Mouse (Mus musculus): ENCODE measurements around the gene Dguok. TPM values are rescaled to one million over a fixed set of nuclear protein-coding genes. Genes with fewer than 3 reads are reported as not detected.

Gene Dguok
- polyA plus RNA-seq, 1 experiment from 2014 or later = 72.3 TPM

DNA sequence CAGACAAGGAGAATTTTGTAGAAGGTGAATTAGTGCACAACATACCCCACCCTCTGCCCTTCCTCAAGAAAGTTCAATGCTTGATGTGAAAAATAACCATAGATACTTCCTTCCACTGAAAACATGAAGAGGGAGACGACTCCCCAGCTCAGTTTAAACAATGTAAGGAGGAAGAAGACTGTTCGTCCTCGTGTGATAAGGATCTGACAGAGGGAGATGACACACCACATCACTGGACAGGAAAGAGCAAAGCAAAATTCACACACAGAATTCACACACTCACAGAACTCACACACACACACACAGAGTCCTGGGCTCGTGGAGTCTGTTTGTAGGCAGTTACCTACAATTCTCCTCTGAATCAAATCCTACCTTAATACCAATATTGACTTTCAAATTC, 16.1 kb downstream of the Dguok start:
- H3K4me1 ChIP-seq (ENCODE audit: control insufficient read depth, insufficient read depth, low read length) = no peaks in the 10 kb centered on the region
- H3K9me3 ChIP-seq (ENCODE audit: control insufficient read depth, low read length) = no peaks in the 10 kb centered on the region
- H3K36me3 ChIP-seq (ENCODE audit: control insufficient read depth, insufficient read depth, low read length) = peaks cover 67% of the 10 kb centered on the region
- ATAC-seq (ENCODE audit: low read depth) = no peak
- H3K4me2 ChIP-seq (ENCODE audit: low read depth, low read length) = no peak overlapping the region
- no peak overlapping the region for H3K27ac ChIP-seq (replicated peaks; ENCODE audit: low read depth, low read length)
- 71% methylated on average over 4 of the region's 4 CpGs for WGBS
- H3K9ac ChIP-seq (ENCODE audit: low read depth, low read length) = no peak overlapping the region
- DNase-seq (ENCODE audit: low spot score) = no peak
- H3K27me3 ChIP-seq (replicated peaks; ENCODE audit: control insufficient read depth, insufficient read depth, low read length) = no peaks in the 10 kb centered on the region
- H3K4me3 ChIP-seq (ENCODE audit: low read depth, low read length) = no peak overlapping the region

DNA sequence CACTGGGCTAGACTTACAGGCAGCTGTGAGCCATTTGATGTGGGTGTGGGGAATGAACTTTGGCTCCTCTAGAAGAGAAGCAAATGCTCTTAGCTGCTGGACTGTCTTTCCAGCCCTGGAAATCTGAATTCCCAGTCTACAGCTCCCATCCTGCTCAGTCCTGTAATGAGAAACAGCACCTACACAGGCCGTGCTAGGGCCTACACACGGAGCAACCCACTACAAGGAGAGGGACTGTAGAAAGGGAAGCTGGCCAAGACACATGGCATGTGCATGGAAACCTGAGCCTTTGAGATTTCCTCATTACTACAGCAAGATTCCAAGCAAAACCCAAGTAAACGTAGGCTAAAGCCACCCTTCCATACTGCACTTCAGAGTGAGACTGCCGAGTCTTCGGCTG, 18.6 kb downstream of the Dguok start:
- H3K36me3 ChIP-seq (ENCODE audit: control insufficient read depth, insufficient read depth, low read length) = peaks cover 72% of the 10 kb centered on the region
- 57% methylated on average over 5 of the region's 5 CpGs for WGBS

DNA sequence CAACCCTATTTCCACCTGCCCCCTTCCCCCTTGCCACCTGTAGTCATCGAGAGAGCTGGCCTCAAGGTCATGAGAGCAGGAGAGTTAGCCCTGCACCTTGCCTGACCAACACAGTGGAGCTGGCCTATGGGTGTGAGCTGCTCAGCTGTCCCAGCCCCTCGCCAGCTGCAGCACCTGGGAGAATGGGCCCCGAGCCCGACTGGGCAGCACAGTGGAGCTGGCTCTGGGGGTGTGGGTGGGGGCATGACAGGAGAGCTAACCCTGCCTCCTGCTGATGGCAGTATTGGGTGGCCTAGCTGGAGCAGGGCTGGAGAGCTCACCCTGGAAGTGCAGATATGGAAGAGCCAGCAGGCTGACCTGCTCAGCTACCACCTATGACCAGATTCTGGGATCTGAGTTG, 19.5 kb downstream of the Dguok start:
- ATAC-seq (ENCODE audit: low read depth) = no peak
- peaks cover 76% of the 10 kb centered on the region for H3K36me3 ChIP-seq (ENCODE audit: control insufficient read depth, insufficient read depth, low read length)

More for the DNA sequence above, 18.6 kb downstream of the Dguok start:
- Histone ChIP-seq H3K4me1 (ENCODE audit: control insufficient read depth, insufficient read depth, low read length) (no peaks in the 10 kb centered on the region), H3K4me2 (ENCODE audit: low read depth, low read length) (no peak overlapping the region), H3K9ac (ENCODE audit: low read depth, low read length) (no peak overlapping the region), H3K4me3 (ENCODE audit: low read depth, low read length) (no peak overlapping the region), H3K9me3 (ENCODE audit: control insufficient read depth, low read length) (no peaks in the 10 kb centered on the region), H3K27me3 (replicated peaks; ENCODE audit: control insufficient read depth, insufficient read depth, low read length) (no peaks in the 10 kb centered on the region), H3K27ac (replicated peaks; ENCODE audit: low read depth, low read length) (0 out of 2 replicates have a peak overlapping the region, but pooled peaks have one; percentile 8)
- ATAC-seq (ENCODE audit: low read depth) (peak; percentile 63; the same call in 1 of the 2 replicates), DNase-seq (ENCODE audit: low spot score) (peak; percentile 28)

DNA sequence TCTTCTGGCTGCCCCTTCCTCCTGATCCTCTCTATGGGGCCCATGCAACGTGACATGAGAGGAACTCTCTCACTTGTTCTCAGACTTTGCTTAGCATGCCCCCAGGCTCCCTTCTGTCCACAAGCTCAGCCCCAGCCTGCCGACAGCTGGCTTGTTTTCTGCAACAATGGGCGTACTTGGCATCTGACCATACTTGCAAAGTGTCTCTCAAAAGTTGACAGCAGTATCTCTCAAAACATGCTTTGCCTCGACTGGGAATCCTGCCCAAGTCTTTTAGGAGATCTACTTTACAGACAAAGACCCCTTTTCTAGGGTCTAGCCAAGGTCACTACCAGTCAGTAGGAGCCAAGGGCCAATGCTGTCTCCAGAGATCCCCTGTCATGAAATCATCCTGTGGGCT, 20.9 kb downstream of the Dguok start:
- Histone ChIP-seq H3K4me1 (ENCODE audit: control insufficient read depth, insufficient read depth, low read length) (no peaks in the 10 kb centered on the region), H3K36me3 (ENCODE audit: control insufficient read depth, insufficient read depth, low read length) (peaks cover 91% of the 10 kb centered on the region), H3K9me3 (ENCODE audit: control insufficient read depth, low read length) (no peaks in the 10 kb centered on the region), H3K4me3 (ENCODE audit: low read depth, low read length) (no peak overlapping the region), H3K9ac (ENCODE audit: low read depth, low read length) (no peak overlapping the region), H3K4me2 (ENCODE audit: low read depth, low read length) (no peak overlapping the region), H3K27ac (replicated peaks; ENCODE audit: low read depth, low read length) (no peak overlapping the region), H3K27me3 (replicated peaks; ENCODE audit: control insufficient read depth, insufficient read depth, low read length) (no peaks in the 10 kb centered on the region)
- ATAC-seq (ENCODE audit: low read depth) (no peak), DNase-seq (ENCODE audit: low spot score) (peak; percentile 46)
- 47% methylated on average over 4 of the region's 4 CpGs for WGBS

More for the DNA sequence above, 19.5 kb downstream of the Dguok start:
- H3K27ac ChIP-seq (replicated peaks; ENCODE audit: low read depth, low read length) = no peak overlapping the region
- no peaks in the 10 kb centered on the region for H3K9me3 ChIP-seq (ENCODE audit: control insufficient read depth, low read length)
- H3K4me1 ChIP-seq (ENCODE audit: control insufficient read depth, insufficient read depth, low read length) = no peaks in the 10 kb centered on the region
- DNase-seq (ENCODE audit: low spot score) = no peak
- no peak overlapping the region for H3K4me2 ChIP-seq (ENCODE audit: low read depth, low read length)
- no peaks in the 10 kb centered on the region for H3K27me3 ChIP-seq (replicated peaks; ENCODE audit: control insufficient read depth, insufficient read depth, low read length)
- 92% methylated on average over 3 of the region's 4 CpGs for WGBS
- no peak overlapping the region for H3K9ac ChIP-seq (ENCODE audit: low read depth, low read length)
- H3K4me3 ChIP-seq (ENCODE audit: low read depth, low read length) = no peak overlapping the region

DNA sequence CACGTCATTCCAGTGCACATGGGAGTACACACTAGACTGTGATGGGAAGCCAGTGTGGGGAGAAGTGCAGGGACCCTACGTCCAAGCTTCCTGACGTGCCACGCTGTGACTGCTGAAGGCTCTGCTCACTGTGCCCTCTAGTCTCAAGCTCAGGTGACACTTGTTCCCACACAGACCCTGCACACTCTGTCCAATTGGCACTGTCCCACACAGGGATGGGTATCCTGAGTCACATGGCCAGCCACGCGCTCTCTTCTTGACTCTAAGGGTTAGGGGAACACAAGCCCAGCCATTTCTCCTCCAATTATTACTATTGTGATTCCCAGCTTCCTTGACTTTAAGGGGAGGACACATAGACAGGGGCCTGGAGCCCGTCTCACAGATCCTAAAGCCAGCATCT, 23.0 kb downstream of the Dguok start:
- no peak for DNase-seq (ENCODE audit: low spot score)
- WGBS = 92% methylated on average over 7 of the region's 7 CpGs
- Histone ChIP-seq H3K4me3 (ENCODE audit: low read depth, low read length) (no peak overlapping the region), H3K9me3 (ENCODE audit: control insufficient read depth, low read length) (no peaks in the 10 kb centered on the region), H3K36me3 (ENCODE audit: control insufficient read depth, insufficient read depth, low read length) (peaks cover 87% of the 10 kb centered on the region), H3K4me2 (ENCODE audit: low read depth, low read length) (no peak overlapping the region), H3K27ac (replicated peaks; ENCODE audit: low read depth, low read length) (no peak overlapping the region), H3K27me3 (replicated peaks; ENCODE audit: control insufficient read depth, insufficient read depth, low read length) (no peaks in the 10 kb centered on the region), H3K9ac (ENCODE audit: low read depth, low read length) (no peak overlapping the region), H3K4me1 (ENCODE audit: control insufficient read depth, insufficient read depth, low read length) (no peaks in the 10 kb centered on the region)
- no peak for ATAC-seq (ENCODE audit: low read depth)

DNA sequence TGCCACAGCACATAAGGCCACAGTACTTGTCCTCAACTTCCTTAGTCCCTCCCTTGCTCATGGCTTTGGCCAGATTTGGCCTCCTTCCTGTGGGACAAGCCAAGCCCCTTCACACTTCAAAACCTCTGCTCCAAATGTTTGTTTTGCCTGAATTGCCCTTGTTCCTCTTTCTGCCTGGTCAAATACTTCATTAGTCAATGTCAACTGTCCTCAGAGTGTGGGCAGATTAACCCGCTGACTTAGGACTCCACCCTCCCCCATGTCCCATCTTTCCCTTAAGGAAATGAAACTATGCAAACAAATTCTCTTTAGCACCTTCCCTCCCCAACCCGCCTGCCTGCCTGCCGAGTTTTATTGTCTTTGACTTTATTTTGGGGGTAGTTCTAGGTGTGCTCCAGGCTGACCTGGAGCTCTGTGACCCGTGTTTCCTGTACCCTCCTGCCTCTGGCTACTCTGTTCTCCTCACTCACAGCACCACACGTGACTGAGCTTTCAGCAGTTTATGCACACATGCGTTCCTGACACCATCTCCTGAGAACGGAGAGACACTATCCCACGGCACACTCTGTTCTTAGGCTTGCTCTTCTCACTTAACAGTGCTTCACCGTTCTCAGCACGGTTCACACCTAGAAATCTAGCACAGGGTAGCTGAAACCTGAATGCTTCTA, 24.2 kb downstream of the Dguok start:
- no peak for DNase-seq (ENCODE audit: low spot score)
- H3K27ac ChIP-seq (replicated peaks; ENCODE audit: low read depth, low read length) = no peak overlapping the region
- no peak overlapping the region for H3K9ac ChIP-seq (ENCODE audit: low read depth, low read length)
- H3K9me3 ChIP-seq (ENCODE audit: control insufficient read depth, low read length) = no peaks in the 10 kb centered on the region
- H3K4me1 ChIP-seq (ENCODE audit: control insufficient read depth, insufficient read depth, low read length) = no peaks in the 10 kb centered on the region
- peaks cover 75% of the 10 kb centered on the region for H3K36me3 ChIP-seq (ENCODE audit: control insufficient read depth, insufficient read depth, low read length)
- H3K4me2 ChIP-seq (ENCODE audit: low read depth, low read length) = no peak overlapping the region
- ATAC-seq (ENCODE audit: low read depth) = no peak
- WGBS = 70% methylated on average over 10 of the region's 10 CpGs
- no peak overlapping the region for H3K4me3 ChIP-seq (ENCODE audit: low read depth, low read length)
- no peaks in the 10 kb centered on the region for H3K27me3 ChIP-seq (replicated peaks; ENCODE audit: control insufficient read depth, insufficient read depth, low read length)

DNA sequence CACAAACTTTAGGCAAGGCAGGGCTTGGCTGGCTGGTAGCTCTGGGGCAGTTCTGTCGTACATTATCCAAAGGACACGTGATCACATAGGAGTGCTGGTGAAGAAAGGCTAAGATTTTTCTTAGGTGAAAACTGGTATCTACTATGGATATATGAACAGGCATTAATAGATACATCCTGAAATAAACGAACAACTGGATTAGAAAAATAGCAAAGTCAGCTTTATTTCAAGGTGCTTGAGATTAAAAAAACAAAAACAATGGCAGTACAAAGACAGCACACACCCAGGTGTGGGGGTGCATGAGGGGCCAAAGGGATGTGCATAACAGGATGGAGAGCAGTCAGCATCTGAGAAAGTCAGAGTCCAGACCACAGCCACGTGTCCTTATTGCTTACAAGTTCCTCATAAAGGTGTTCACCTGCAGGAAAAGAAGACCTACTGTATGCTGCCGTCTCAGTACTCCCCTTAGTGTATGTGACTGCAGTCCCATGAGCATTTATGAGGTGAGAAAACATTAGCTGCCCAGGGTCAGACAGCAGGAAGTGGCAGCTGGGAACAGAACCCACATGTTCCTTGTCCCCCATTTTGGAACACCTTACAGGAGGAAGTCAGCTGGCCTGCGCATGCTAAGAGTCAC, 26.6 kb downstream of the Dguok start:
- Histone ChIP-seq H3K4me3 (ENCODE audit: low read depth, low read length) (no peak overlapping the region), H3K4me2 (ENCODE audit: low read depth, low read length) (no peak overlapping the region), H3K27ac (replicated peaks; ENCODE audit: low read depth, low read length) (no peak overlapping the region), H3K27me3 (replicated peaks; ENCODE audit: control insufficient read depth, insufficient read depth, low read length) (no peaks in the 10 kb centered on the region), H3K9ac (ENCODE audit: low read depth, low read length) (no peak overlapping the region), H3K36me3 (ENCODE audit: control insufficient read depth, insufficient read depth, low read length) (peaks cover 52% of the 10 kb centered on the region), H3K9me3 (ENCODE audit: control insufficient read depth, low read length) (no peaks in the 10 kb centered on the region), H3K4me1 (ENCODE audit: control insufficient read depth, insufficient read depth, low read length) (no peaks in the 10 kb centered on the region)
- DNase-seq (ENCODE audit: low spot score) = no peak
- no peak for ATAC-seq (ENCODE audit: low read depth)
- 90% methylated on average over 6 of the region's 6 CpGs for WGBS

DNA sequence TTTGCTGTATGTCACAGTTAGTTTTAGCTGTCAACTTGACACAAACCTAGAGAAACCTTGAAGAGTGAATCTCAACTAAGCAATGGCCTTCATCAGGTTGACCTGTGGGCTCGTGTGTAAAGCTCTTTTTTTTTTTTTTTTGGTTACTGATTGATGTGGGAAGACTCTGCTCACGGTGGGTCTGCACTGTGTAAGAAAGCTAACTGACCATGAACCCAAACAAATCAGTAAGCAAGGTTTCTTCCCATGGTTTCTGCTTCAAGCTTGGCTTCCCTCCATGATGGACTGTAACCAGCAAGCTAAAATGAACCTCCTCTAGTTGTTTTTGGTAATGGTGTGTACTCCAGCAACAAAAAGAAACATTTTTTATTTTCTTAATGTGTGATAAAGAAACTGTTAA, 27.6 kb downstream of the Dguok start:
- Histone ChIP-seq H3K36me3 (ENCODE audit: control insufficient read depth, insufficient read depth, low read length) (peaks cover 43% of the 10 kb centered on the region), H3K4me3 (ENCODE audit: low read depth, low read length) (no peak overlapping the region), H3K27ac (replicated peaks; ENCODE audit: low read depth, low read length) (no peak overlapping the region), H3K4me1 (ENCODE audit: control insufficient read depth, insufficient read depth, low read length) (no peaks in the 10 kb centered on the region), H3K9ac (ENCODE audit: low read depth, low read length) (no peak overlapping the region), H3K27me3 (replicated peaks; ENCODE audit: control insufficient read depth, insufficient read depth, low read length) (no peaks in the 10 kb centered on the region), H3K9me3 (ENCODE audit: control insufficient read depth, low read length) (no peaks in the 10 kb centered on the region), H3K4me2 (ENCODE audit: low read depth, low read length) (no peak overlapping the region)
- DNase-seq (ENCODE audit: low spot score) (no peak), ATAC-seq (ENCODE audit: low read depth) (no peak)
- 68% methylated on average over 2 of the region's 2 CpGs for WGBS

DNA sequence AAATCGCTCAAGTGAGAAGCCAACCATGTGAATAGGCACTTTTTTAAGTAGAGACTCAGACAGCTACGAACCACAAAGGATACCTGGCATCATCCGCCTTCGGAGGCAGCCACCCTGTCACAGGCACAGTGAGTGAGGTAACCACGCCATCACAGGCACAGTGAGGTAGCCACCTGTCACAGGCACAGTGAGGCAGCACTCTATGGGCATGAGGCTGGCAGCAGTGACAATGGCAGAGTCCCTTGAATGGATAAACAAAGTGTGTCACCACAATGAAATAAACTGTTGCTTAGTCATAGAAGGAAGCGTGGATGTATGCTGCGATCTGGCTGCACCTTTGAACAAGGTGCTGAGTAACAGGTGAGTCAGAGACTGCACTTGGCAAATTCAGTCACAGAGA, 28.1 kb downstream of the Dguok start:
- WGBS = 93% methylated on average over 7 of the region's 7 CpGs
- Histone ChIP-seq H3K36me3 (ENCODE audit: control insufficient read depth, insufficient read depth, low read length) (peaks cover 37% of the 10 kb centered on the region), H3K4me1 (ENCODE audit: control insufficient read depth, insufficient read depth, low read length) (no peaks in the 10 kb centered on the region), H3K27ac (replicated peaks; ENCODE audit: low read depth, low read length) (no peak overlapping the region), H3K4me2 (ENCODE audit: low read depth, low read length) (no peak overlapping the region), H3K9me3 (ENCODE audit: control insufficient read depth, low read length) (no peaks in the 10 kb centered on the region), H3K4me3 (ENCODE audit: low read depth, low read length) (no peak overlapping the region), H3K27me3 (replicated peaks; ENCODE audit: control insufficient read depth, insufficient read depth, low read length) (no peaks in the 10 kb centered on the region), H3K9ac (ENCODE audit: low read depth, low read length) (no peak overlapping the region)
- no peak for ATAC-seq (ENCODE audit: low read depth)
- no peak for DNase-seq (ENCODE audit: low spot score)
